Mouse (Mus musculus) heart, adult 2 months (tissue): ENCODE measurements around the gene Patj. TPM values are rescaled to one million over a fixed set of nuclear protein-coding genes. Genes with fewer than 3 reads are reported as not detected.

Source experiments
- DNase-seq, 2 experiments: peaks; one replicate each; pipeline ENCODE4 v3.0.0; 2021
- H3K27ac ChIP-seq: fragments of 200-600 bp; 2 replicates; pipeline ENCODE4 v1.8.1; 2022
- H3K27me3 ChIP-seq: fragments of 200-500 bp; 2 replicates; pipeline ENCODE4 v1.6.1; 2012; ENCODE audit warnings: mild to moderate bottlenecking, low read length, inconsistent platforms, mixed read lengths; ENCODE audit not compliant: control insufficient read depth, insufficient read depth
- H3K36me3 ChIP-seq: fragments of 200-500 bp; 2 replicates; pipeline ENCODE4 v1.6.1; 2012; ENCODE audit warnings: low read length, inconsistent platforms; ENCODE audit not compliant: control insufficient read depth, insufficient read depth
- H3K4me1 ChIP-seq: fragments of 200-500 bp; 2 replicates; pipeline ENCODE4 v1.6.1; 2011; ENCODE audit warnings: low read length; ENCODE audit not compliant: control insufficient read depth, insufficient read depth
- H3K4me3 ChIP-seq: fragments of 200-600 bp; 2 replicates; pipeline ENCODE4 v1.8.1; 2022
- H3K79me2 ChIP-seq: fragments of 200-500 bp; replicated peaks from 2 replicates; pipeline ENCODE4 v1.6.1; 2012; ENCODE audit warnings: mild to moderate bottlenecking, inconsistent platforms, low read length, moderate library complexity, mixed read lengths; ENCODE audit not compliant: control insufficient read depth, insufficient read depth
- H3K9ac ChIP-seq: fragments of 200-500 bp; 2 replicates; pipeline ENCODE4 v1.6.1; 2012; ENCODE audit warnings: low read depth, mild to moderate bottlenecking, control low read depth, inconsistent platforms, low read length, mixed read lengths
- CTCF ChIP-seq: fragments of 200-600 bp; IDR thresholded peaks from 2 replicates; pipeline ENCODE4 v1.8.1; 2022; ENCODE audit warnings: antibody characterized with exemption, mild to moderate bottlenecking, moderate library complexity
- EP300 ChIP-seq: fragments of 200-500 bp; IDR thresholded peaks from 2 replicates; pipeline ENCODE4 v1.6.1; 2011; ENCODE audit warnings: low read depth, low read length, control low read depth; ENCODE audit not compliant: insufficient read depth
- POLR2A ChIP-seq: fragments of 200-500 bp; IDR thresholded peaks from 2 replicates; pipeline ENCODE4 v1.6.1; 2011; ENCODE audit warnings: mild to moderate bottlenecking, low read depth, low read length, control low read depth; ENCODE audit not compliant: insufficient read depth
- WGBS: fragments of 180-500 bp; shearing (Covaris S2); methylation state at CpG from one replicate; pipeline ENCODE4 v1.1.7; 2018; 5-methylcytosine and 5-hydroxymethylcytosine counted together
- intact Hi-C: fragments of 180-260 bp; cut with DNase I; formaldehyde crosslinking; loops from one replicate; pipeline ENCODE4 v1.15.1; 2025
- polyA plus RNA-seq: library from polyadenylated mRNA; depleted of rRNA; stranded (reverse); fragments of >200 nt; gene quantifications from 2 replicates; pipeline ENCODE4 v1.2.3, GENCODE M21; 2012
- total RNA-seq, 2 experiments: library from RNA; stranded (reverse); gene quantifications; 2 replicates each; pipeline ENCODE4 v1.2.3; 2021

Patj gene
- total and polyA plus RNA-seq, 3 experiments: 6.1 to 14.5 (median 13.8) TPM

- TF ChIP-seq POLR2A: no peak
- no peak for TF ChIP-seq CTCF
- no peak for TF ChIP-seq EP300
Measured at GRCm38 (mm10) chr4:98508471-98509271, 113.1 kb downstream of the Patj start.

GRCm38 (mm10) chr4:98509939-98510338 lies 114.4 kb downstream of the Patj start:
- Histone ChIP-seq H3K36me3 (no peaks in the 10 kb centered on the region), H3K27ac (no peak overlapping the region), H3K4me1 (no peaks in the 10 kb centered on the region; the same call in 1 of the 2 replicates), H3K9ac (no peak overlapping the region), H3K27me3 (no peaks in the 10 kb centered on the region), H3K79me2 (no peaks in the 10 kb centered on the region), H3K4me3 (no peak overlapping the region)
- DNase-seq: peak in 1 of 2 experiments; percentile 12
- intact Hi-C loops: no loop called here
- WGBS: 76% methylated on average over 5 of the region's 5 CpGs
- no peak for TF ChIP-seq EP300
- TF ChIP-seq CTCF: no peak
- TF ChIP-seq POLR2A: no peak

More at GRCm38 (mm10) chr4:98508471-98509271, 113.1 kb downstream of the Patj start:
- no peaks in the 10 kb centered on the region for H3K27me3 ChIP-seq
- H3K36me3 ChIP-seq: no peaks in the 10 kb centered on the region
- 80% methylated on average over 11 of the region's 11 CpGs for WGBS
- H3K4me3 ChIP-seq: no peak overlapping the region
- no peak overlapping the region for H3K9ac ChIP-seq
- no peak overlapping the region for H3K27ac ChIP-seq
- intact Hi-C loops: no loop called here
- H3K4me1 ChIP-seq: no peaks in the 10 kb centered on the region; the same call in 1 of the 2 replicates
- no peaks in the 10 kb centered on the region for H3K79me2 ChIP-seq
- DNase-seq: peak in 1 of 2 experiments; percentile 14

GRCm38 (mm10) chr4:98511296-98511695 lies 115.7 kb downstream of the Patj start:
- intact Hi-C loops: no loop called here
- peak; percentile 35 to 48 for DNase-seq
- no peak overlapping the region for H3K27ac ChIP-seq

GRCm38 (mm10) chr4:98511964-98512743 lies 116.6 kb downstream of the Patj start:
- WGBS: 65% methylated on average over 10 of the region's 10 CpGs
- TF ChIP-seq POLR2A: no peak
- no peak for TF ChIP-seq EP300
- TF ChIP-seq CTCF: no peak
- no peaks in the 10 kb centered on the region for H3K79me2 ChIP-seq
- intact Hi-C loops: no loop called here
- H3K36me3 ChIP-seq: no peaks in the 10 kb centered on the region
- H3K27ac ChIP-seq: no peak overlapping the region
- H3K27me3 ChIP-seq: no peaks in the 10 kb centered on the region
- no peak overlapping the region for H3K4me3 ChIP-seq
- DNase-seq: no peak
- no peaks in the 10 kb centered on the region; the same call in 1 of the 2 replicates for H3K4me1 ChIP-seq
- H3K9ac ChIP-seq: no peak overlapping the region

More at GRCm38 (mm10) chr4:98511296-98511695, 115.7 kb downstream of the Patj start:
- Histone ChIP-seq H3K36me3 (no peaks in the 10 kb centered on the region), H3K79me2 (no peaks in the 10 kb centered on the region), H3K9ac (no peak overlapping the region), H3K4me3 (no peak overlapping the region), H3K27me3 (no peaks in the 10 kb centered on the region), H3K4me1 (no peaks in the 10 kb centered on the region; the same call in 1 of the 2 replicates)
- TF ChIP-seq CTCF (no peak), POLR2A (no peak), EP300 (no peak)
- WGBS: 34% methylated on average over 2 of the region's 2 CpGs

GRCm38 (mm10) chr4:98520492-98520891 lies 124.9 kb downstream of the Patj start:
- Histone ChIP-seq H3K27ac (no peak overlapping the region), H3K4me1 (no peaks in the 10 kb centered on the region), H3K4me3 (no peak overlapping the region), H3K36me3 (no peaks in the 10 kb centered on the region), H3K9ac (no peak overlapping the region), H3K27me3 (no peaks in the 10 kb centered on the region), H3K79me2 (no peaks in the 10 kb centered on the region)
- TF ChIP-seq POLR2A (no peak), CTCF (no peak), EP300 (no peak)
- intact Hi-C loops: no loop called here
- no peak for DNase-seq
- WGBS: 86% methylated on average over 6 of the region's 6 CpGs

- Histone ChIP-seq H3K9ac (no peak overlapping the region), H3K4me3 (no peak overlapping the region), H3K79me2 (no peaks in the 10 kb centered on the region), H3K27ac (no peak overlapping the region), H3K36me3 (no peaks in the 10 kb centered on the region), H3K27me3 (no peaks in the 10 kb centered on the region), H3K4me1 (no peaks in the 10 kb centered on the region)
- TF ChIP-seq POLR2A (no peak), CTCF (no peak), EP300 (no peak)
- intact Hi-C loops: no loop called here
- DNase-seq: no peak
- 95% methylated on average over 10 of the region's 10 CpGs for WGBS
Measured at GRCm38 (mm10) chr4:98524525-98524924, 128.9 kb downstream of the Patj start.
